Mouse (Mus musculus) left cerebral cortex, postnatal 25 days (tissue): ENCODE results near the gene 2410131K14Rik. TPM values are rescaled to one million over a fixed set of nuclear protein-coding genes. Genes with fewer than 3 reads are reported as not detected.

Experiments used
- DNase-seq, 2 experiments: peaks; one replicate each; pipeline ENCODE4 v3.0.0; 2022; ENCODE audit warnings: low spot score in 2 of 2, mixed read lengths in 1 of 2
- intact Hi-C: fragments of 180-260 bp; cut with DNase I; formaldehyde crosslinking; loops from one replicate; pipeline ENCODE4 v1.15.1; 2025
- total RNA-seq, 2 experiments: library from RNA; stranded (reverse); gene quantifications; 2 replicates each; pipeline ENCODE4 v1.2.3; 2021

Gene 2410131K14Rik
- total RNA-seq = 10 to 100 TPM; 14.0 to 14.1 TPM

DNA sequence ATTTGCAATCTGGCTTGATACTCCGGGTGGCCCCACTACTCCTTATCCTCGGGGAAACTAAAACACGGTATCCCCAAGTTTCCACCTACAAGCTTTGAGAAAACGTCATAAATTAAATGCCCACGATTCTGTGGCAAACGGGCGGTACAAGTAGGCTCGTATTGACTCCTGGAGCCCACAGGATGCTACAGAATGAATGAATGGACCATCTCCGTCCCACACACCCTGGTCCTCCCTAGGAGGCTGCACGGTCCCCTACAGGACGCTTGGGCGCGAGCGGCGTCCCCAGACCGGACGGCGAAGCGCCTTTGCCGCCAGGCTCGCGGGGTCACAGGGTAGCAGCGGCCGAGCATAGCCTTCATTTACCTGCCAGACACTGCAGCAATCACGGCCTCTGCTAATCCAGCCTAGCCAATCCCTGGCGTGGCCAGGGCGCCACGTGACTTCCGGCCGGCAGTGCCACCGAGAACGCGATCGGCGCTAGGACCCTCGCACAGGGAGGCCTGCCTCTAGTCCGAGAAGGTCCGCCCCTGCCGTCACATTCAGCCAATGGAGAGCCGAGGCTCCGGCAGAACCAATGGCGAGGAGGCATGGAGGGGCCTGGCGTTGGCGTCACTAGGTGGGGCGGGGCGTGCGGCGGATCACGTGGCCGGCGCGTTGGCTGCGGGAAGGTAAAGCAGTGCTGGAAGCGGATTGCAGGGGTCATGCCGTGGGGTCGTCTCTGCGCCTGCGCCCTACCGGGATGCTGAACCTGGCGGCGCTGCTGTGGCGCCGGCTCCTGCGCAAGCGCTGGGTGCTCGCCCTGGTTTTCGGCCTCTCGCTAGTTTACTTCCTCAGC lies at the start of gene 2410131K14Rik, which contains the start of gene Rnft2:
2410131K14Rik (plus strand) TSS at position 622 of the 838 bp plus-strand sequence.
Rnft2 (minus strand) TSS at position 511 of the 838 bp plus-strand sequence.
- intact Hi-C loops = loop anchor here (2.0 kb wide), 1 partner anchor 72 kb away; no protein-coding TSS in a partner anchor
- peak; percentile 100 for DNase-seq

DNA sequence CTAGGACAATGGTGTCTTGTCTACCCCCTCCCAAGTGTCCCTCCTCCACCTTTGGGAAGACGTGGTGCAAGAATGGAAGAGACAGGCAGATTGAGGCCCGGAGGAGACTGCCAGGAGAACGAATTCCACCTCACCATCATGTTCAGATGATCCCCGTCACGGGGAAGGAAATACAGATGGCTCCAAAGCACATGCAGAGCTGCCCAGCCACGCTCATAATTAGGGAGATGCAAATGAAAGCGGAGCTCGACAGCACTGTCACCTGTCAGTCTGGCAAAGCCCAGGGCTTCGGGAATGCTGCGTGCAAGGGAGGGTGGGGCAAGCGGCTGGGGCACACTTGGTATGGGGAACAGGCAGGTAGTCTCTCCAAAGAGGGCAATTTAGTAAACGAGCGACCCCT lies 47.6 kb upstream of the 2410131K14Rik start:
- intact Hi-C loops = no loop called here
- DNase-seq = no peak

DNA sequence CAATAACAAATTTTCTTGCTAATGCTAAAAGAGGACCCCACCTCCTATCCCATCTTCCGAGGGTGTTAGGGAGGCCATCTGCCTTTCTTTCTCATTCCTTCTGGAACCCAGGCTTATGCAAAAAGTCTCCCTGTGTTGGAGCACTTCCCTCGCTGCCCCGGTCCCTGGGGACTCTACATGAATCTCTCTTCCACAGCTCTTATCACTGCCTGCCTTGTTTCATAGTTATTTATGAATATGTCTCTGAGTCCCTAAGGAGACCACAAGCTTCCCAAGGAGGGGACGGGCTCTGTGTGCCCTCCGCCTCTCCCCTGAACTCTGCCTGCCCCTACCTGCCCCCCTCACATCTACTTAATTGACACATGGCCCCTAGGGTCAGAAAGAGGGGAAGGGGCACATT lies 45.4 kb upstream of the 2410131K14Rik start:
- DNase-seq = no peak
- intact Hi-C loops = no loop called here

DNA sequence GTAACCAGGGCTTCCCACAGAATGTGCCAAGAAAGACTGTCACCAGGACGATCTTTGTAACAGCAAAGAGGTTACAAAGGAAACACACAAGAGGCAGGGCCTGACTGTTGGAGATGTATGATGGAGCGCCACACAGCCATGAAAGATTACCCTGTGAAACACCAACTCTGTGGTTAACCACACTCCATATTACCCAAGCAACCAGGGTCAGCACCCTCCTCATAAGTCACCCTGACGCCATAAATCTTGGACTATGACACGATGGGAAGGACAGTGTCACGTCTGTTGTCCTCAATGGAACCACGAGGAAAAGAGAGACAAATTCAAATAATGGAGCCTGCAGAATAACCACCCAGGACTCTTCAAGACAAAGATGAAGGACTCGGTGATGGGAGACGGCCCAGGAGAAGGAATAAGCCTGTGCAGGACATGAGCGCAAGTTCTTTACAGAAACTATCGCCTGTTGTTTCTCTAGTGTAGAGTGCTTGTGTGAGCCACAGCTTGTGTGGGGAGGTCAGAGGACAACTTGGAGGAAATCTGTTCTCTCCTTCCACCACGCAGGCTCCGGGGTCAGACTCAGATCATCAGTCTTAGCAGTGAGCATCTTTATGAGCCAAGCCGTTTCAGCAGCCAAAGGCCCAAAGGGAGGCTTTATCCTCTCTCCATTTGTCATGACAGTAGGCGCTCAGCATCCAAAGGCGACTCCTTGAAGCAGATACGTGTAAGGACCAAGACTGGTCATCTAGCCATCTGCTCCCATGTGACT lies 40.2 kb upstream of the 2410131K14Rik start:
- DNase-seq = no peak
- intact Hi-C loops = no loop called here

DNA sequence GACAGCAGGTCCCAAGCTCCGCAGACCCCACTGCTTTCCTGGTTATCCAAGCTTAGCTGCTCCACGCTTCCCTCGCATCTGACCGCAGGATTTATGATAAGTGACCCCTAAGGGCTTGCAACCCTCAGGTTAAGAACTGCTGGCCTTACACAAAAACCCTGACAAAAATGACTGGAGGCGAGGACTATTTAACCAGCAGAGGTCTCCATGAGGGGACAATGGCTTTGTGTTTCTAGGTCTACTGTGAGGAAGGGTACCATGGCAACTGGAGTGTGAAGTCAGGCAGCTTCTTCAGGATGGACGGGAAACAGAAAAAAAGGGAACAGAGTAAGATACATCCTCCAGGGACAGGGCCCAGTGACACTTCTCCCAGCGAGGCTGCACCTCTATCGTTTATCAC lies 39.2 kb upstream of the 2410131K14Rik start:
- intact Hi-C loops = no loop called here
- no peak for DNase-seq

DNA sequence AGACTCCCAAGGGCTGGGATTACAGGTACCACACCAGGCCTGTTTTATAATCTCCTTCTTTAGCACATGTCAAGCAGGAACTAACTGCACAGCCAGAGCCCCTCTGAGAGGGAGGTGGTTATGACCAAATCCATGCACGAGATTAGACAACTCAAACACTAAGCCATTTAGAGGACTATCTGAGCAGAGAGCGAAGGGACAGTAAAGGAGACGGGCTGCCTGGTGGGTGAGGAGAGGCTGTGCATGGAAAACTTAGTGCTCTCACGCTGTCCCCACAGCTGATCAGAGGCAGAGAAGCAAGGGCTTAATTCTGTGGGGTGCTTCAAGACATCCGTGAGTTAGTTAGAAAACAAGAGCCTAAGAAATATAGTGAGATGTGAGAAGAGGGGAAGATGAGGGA lies 31.0 kb upstream of the 2410131K14Rik start:
- no peak for DNase-seq

DNA sequence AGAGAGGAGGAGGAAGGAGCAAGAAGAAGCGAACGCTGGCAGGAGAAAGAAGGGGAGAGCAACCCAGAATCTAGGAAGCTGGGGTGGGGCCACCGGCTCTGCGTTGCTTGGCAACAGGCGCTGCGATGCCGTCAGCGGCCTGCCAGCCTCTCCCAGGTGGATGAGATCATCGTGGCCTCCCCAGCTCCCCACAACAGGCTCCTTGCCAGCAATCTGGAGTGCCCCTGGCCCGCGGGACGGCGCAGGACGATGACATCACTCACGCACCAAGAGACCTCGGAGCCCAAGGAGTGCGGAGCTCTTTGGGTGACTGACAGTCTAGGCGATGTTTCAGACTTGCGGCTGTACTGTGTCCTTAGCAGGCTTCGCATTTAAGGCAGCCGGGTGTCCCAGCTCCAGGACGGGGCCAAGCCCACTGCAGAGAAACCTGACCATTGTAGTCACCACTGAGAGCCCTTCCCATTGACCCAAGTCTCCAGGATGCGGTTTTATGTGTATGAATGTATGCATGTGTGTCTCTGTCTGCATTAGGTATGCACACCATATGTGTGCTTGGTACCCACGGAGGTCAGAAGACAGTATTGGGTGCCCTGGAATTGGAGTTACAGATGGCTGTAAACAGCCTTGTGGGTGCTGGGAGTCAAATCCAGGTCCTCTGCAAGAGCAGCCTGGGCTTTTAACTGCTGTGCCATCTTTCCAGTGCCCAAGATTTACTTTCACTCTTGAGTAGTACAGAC lies 30.4 kb upstream of the 2410131K14Rik start:
- intact Hi-C loops = no loop called here
- DNase-seq = peak; percentile 88 to 96

More for the DNA sequence above, 31.0 kb upstream of the 2410131K14Rik start:
- intact Hi-C loops = no loop called here

DNA sequence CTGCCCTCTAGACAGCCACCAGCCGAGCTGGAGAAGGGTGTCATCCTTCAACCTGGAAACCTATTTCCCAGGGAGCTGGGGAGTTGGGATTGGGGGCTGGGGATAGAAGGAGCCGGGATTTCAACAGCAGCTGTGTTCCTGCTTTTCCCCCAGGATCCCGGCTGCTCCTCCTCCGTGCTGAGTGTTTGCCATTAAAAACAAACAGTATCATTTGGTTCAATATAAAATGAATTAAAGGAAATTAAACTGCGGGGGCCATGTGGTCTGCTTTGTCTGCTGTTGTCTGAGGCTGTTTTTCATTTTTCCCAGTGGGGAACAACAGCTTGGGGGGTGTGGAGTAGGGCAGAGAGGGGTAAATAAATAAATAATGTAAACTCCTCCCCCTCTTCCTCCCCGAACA lies 27.6 kb upstream of the 2410131K14Rik start:
- DNase-seq = no peak
- intact Hi-C loops = no loop called here

DNA sequence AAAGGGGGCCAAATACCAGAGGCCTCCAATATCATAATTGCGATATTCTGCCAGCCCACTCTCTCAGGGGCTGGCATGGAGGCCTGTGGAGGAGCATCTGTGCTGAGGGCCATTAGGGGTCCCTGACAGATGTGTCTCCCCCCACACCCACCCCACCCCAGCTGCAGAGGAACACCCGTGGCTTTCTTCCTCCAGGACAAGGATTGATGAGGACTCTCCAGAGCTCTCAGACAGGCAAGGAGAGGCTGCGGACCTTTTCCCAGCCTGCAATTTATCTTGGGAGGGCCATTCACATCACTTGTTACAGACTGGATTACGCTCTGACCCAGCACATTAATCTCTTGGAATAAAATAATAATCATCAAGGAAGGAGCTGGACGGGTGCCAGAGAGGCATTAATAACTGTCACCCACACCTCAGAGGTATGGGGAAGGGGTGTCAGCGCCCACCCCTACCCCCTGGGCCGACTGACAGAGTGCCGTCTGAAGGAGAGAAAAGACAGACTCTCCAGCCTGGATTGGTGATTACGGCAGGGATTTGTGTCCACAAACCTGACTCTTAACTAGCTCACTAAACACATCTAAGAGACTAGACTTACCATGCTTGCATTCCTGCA lies 21.8 kb upstream of the 2410131K14Rik start:
- intact Hi-C loops = no loop called here
- no peak for DNase-seq

DNA sequence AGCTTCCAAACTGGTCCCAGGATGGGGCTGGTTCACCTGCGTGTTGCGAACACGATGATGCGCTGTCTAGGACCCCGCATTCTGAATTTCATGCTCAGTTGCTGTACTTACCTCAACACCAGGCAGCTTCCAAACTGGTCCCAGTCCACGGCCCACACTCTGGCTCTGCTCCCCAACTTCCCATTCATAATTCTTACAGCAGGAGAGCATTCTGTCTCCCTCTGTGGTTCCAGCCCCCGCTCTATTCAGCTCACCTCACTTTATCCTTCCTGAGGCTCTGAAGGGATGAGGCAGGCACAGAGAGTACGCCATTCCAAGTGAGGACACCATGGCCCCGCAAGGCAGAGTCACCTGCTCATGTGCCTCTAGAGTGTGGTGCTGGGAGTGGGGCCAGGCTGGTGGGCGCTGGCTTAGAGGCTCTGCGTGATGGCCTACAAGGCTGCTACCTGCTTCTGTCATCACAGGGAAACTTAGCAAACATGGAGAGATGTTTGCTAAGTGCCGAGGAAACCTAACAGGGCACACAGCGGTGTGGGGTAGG lies 14.9 kb upstream of the 2410131K14Rik start:
- peak in 1 of 2 experiments; percentile 75 for DNase-seq
- intact Hi-C loops = no loop called here

DNA sequence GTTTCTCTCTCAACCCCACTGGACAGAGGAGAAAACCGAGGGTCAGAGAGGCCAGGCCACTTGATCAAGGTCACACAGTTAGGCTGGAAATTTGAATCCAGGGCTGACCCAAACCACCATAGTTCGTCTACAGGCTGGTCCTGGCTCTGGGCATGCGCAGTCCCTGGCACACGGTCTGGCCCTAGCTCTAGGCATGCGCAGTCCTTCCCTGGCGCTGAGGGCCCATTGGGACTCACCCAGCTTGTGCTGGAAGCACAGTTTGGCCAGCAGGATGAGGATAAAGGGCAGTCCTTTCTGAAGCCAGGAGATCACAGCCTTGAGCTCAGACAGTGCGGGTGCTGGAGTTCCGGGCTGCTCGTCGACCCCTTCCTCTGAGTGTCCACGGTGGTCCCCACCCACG lies 8.1 kb upstream of the 2410131K14Rik start:
- no peak for DNase-seq
- intact Hi-C loops = no loop called here

DNA sequence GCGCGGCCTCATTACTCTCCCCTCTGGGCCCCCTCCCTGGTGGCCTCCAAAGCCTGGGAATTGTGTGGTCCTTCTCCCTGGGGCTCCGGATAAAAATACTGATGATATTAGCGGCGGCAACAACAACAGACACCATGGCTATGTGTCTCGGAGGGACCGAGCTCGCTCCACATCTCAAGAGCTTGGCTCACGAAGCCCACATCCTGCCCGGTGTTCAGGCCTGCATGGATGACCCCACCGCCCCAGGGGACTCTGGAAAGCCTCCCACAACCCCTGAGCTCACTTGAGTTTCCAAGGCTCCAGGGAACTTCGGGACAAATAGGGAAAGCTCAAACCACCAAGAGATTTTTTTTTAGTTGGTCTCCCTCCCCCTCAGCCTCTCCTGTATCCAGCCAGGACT lies 5.4 kb upstream of the 2410131K14Rik start:
- intact Hi-C loops = no loop called here

DNA sequence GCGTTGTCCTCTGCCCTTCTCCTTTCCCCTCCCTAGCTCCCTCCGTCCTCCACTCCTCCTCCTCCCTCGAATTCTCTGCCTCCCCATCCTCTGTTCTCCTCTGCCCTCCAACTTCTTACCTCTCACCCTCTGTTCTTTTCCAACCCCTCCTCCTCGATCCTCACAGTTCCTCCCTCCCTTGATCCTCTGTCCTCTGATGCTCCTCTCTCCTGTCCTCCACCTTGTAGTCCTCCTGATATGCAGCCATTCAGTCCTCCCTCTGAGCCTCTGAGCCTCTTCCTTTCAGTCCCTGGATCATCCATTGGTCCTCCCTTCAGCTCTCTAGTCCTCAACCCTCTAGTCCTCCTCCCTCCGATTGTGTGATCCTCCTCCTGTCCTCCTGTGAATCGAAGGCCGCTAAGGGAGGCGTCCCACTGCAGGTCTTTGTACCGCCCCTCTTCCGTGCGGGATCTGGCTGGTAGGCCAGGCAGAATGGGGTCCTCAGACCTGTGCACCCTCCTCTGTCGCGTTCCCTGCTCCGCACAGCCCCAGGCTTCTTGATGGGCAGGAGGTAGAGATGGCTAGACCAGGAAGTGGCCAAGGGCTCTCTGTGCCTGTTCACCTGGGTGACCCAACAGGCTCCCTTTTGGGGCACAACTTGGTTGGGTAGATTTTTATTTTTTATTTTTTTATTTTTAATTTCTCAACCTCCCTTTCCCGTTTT lies 730 bp downstream of the 2410131K14Rik start:
- DNase-seq = no peak
- intact Hi-C loops = loop anchor here (2.0 kb wide), 1 partner anchor 73 kb away; no protein-coding TSS in a partner anchor

More for the DNA sequence above, 5.4 kb upstream of the 2410131K14Rik start:
- no peak for DNase-seq

DNA sequence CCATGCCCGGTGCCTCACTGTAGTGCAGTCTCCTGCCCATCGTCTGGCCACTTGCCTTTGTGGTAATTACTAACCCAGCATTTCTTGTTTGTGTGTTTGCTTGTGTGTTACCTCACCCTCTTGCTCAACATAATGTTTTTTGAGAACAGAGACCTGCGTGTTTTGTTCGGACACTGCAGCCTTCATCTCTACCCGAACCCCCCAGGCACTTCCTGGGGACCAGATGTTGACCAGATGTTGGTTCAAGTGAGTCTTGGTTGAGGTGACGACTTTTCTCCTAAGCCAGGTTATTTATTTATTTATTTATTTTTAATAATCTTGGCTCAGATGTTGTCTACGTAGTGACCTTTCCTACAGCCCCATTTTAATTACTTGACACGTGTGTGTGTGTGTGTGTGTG lies 2.4 kb downstream of the 2410131K14Rik start:
- intact Hi-C loops = no loop called here
- no peak for DNase-seq

DNA sequence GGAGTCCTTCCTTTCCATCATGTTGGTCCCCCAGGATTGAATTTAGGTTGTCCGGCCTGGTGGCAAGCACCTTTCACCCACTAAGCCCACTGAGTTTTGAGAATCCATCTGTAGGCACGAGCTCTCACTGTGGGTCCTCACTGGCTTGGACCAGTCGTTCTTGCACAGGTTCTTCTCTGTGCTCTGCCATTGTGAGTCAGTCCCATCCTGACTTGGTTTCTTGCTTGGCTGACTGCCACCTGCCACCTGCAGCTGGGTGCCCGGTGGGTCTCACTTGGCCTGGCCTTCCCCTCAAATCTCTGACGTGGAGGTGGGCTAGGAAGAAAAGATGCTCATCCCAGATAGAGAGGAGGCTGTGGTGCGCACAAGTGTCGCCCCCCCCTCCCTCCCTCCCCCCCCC lies 6.0 kb downstream of the 2410131K14Rik start:
- intact Hi-C loops = no loop called here
- no peak for DNase-seq

DNA sequence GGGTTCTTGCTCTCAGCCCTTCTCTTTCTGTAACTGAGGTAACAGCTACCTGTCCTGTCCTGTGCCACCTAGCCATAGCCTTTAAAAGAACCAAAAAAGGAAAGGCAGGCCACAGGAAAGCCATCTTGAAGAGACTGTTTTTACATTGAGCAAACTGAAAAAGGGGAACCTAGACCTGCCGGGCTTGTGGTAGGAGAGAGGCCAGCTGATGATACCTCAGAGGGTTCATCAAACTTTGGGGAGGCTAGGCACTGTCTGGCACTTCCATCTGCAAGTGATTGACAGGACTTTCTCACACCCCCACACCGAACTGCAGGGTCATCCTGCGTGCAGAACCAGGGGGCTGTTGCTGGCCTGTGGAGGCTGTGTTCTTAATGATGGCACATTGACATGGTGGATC lies 8.5 kb downstream of the 2410131K14Rik start:
- intact Hi-C loops = no loop called here
- DNase-seq = no peak

DNA sequence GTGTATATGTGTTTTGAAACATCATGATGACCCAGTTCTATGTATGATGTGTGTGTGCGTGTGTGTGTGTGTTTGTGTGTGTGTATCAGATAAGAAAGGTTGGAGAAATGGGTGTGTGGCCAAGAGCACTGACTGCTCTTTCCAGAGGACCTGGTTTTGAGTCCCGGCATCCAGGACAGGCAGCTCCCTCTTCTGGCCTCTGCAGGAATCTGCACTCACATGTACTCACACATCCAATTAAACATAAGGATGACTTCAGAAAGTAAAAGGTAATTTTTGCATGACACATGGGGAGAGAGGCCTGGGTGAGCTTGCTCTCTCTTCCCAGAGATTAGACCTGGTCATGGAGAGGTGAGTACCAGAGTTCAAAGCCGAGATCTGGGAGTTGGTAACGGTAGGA lies 12.0 kb downstream of the 2410131K14Rik start:
- intact Hi-C loops = no loop called here
- no peak for DNase-seq

DNA sequence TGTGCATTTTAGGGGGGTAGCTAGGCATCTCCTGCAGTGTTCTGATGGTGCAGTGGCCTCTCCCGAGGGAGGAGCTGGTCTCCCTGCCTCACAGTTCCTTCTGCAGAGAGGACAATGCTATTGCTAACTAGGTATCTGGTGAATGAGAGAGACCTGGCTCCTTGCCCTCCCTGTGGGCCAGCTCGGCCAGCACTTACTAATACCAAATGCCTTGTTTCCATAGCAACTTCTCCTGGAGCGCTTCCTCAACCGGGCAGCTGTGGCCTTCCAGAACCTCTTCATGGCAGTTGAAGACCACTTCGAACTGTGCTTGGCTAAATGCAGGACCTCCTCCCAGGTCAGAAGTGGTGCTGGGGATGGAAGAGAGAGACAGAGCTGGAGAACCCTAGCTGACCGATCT lies 14.1 kb downstream of the 2410131K14Rik start:
- DNase-seq = peak in 1 of 2 experiments; percentile 26
- intact Hi-C loops = no loop called here

DNA sequence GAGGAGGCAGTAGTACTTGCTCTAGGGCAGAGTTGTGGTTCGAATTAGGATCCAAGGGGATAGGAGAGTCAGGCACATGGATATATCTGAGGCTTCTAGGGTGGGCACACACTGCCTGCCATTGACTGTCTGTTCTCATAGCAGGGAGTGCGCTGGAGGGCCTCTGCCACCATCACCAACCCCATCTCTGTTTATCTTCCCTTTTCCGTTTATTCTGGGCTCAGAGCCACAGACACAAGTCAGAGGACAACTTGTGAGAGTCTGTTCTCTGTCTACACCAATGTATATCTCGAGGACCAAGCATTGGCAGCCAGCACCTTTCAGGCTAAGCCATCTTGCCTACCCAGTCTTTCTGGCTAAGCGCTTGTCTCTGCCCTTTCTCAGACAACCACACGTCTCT lies 14.6 kb downstream of the 2410131K14Rik start:
- intact Hi-C loops = no loop called here
- no peak for DNase-seq
